Mouse (Mus musculus): ENCODE measurements around the gene Twf2. TPM values are rescaled to one million over a fixed set of nuclear protein-coding genes. Genes with fewer than 3 reads are reported as not detected.

Gene Twf2
- total RNA-seq, 1 experiment from 2014 or later: 42.5 TPM

Other genes starting within 250 kb of the Twf2 start
- gene Col6a5, start 242.5 kb upstream of the Twf2 start, total RNA-seq (2017): not detected in 2 replicates
- not detected in 2 replicates for gene Col6a4, start 106.3 kb upstream of the Twf2 start, total RNA-seq (2017)
- 2.4 and 3.2 TPM in 2 replicates for gene Glyctk, start 45.0 kb upstream of the Twf2 start, total RNA-seq (2017)
- 82.8 and 88.2 TPM in 2 replicates for gene Wdr82, start 32.2 kb upstream of the Twf2 start, total RNA-seq (2017)
- gene Ppm1m, start 3.4 kb upstream of the Twf2 start, total RNA-seq (2017): 9.4 and 14.7 TPM in 2 replicates
- gene Tlr9, start 19.5 kb downstream of the Twf2 start, total RNA-seq (2017): 0.41 and 0.53 TPM in 2 replicates
- 76.9 and 90.2 TPM in 2 replicates for gene Alas1, start 45.5 kb downstream of the Twf2 start, total RNA-seq (2017)
- gene Poc1a, start 78.0 kb downstream of the Twf2 start, total RNA-seq (2017): 22.9 and 26.5 TPM in 2 replicates
- gene Dusp7, start 165.5 kb downstream of the Twf2 start, total RNA-seq (2017): 10.1 and 23.6 TPM in 2 replicates
- gene Rpl29, start 226.3 kb downstream of the Twf2 start, total RNA-seq (2017): 1,609 and 1,977 TPM in 2 replicates
- gene Acy1, start 235.2 kb downstream of the Twf2 start, total RNA-seq (2017): 23.8 and 30.1 TPM in 2 replicates
- gene Abhd14b, start 244.4 kb downstream of the Twf2 start, total RNA-seq (2017): 10.0 and 13.4 TPM in 2 replicates
- 22.0 and 28.9 TPM in 2 replicates for gene Abhd14a, start 244.6 kb downstream of the Twf2 start, total RNA-seq (2017)

Data from common myeloid progenitor, adult 5-6 weeks (primary cell).